In genomic region chr19:10798576-10798975, GRCm38 (mm10) we compare ENCODE assay signal across 25 mouse cellular contexts. TPM values are rescaled to one million over a fixed set of nuclear protein-coding genes. Genes with fewer than 3 reads are reported as not detected.
DNase-seq lines count a peak whose midpoint lies in the region; ATAC-seq lines count a peak whose summit lies in the region.
"Had no signal": no experiment of that assay in that cellular context is flagged by ENCODE, and none has a peak within 500 bp of the region (broad histone marks: within the 10 kb centered on the region; RNA-seq: fewer than 3 reads in every experiment).

No protein-coding gene starts in this region.

- WGBS in midbrain, embryonic 11.5 days = 72% methylated on average over 10 of the region's 10 CpGs
- 72% methylated on average over 10 of the region's 10 CpGs for WGBS in midbrain, embryonic 13.5 days

- no peaks in the 10 kb centered on the region for H3K4me1 ChIP-seq in midbrain, embryonic 11.5 days (ENCODE audit: control insufficient read depth, insufficient read depth, low read length)
- H3K4me1 ChIP-seq in midbrain, embryonic 13.5 days (replicated peaks) = 0 out of 2 replicates have a peak, but pooled peaks cover 2% of the 10 kb centered on the region
- H3K4me1 ChIP-seq: embryonic facial prominence, embryonic 15.5 days; forebrain, embryonic 10.5 days; heart, embryonic 15.5 days; hindbrain, embryonic 13.5 days had no signal

- peak; percentile 32 for DNase-seq in cerebellum, adult 9-11 months
- peak; percentile 47 for DNase-seq in midbrain, embryonic 11.5 days (ENCODE audit: low spot score, missing footprints)
- peak; percentile 26 for DNase-seq in ES-CJ7 (ENCODE audit: low read depth, low spot score)
- DNase-seq in ZHBTc4 (ENCODE audit: low read depth, low spot score) = peak; percentile 72
- no peak for DNase-seq in embryo, embryonic 10 days (ENCODE audit: low spot score)
- DNase-seq: adrenal gland, postnatal 10 days; cerebellum, postnatal 36 days; gastrocnemius, adult 2 months; gastrocnemius, postnatal 36 days; heart, adult 11 months; heart, postnatal 14 days; kidney, adult 11 months had no signal

- no peaks in the 10 kb centered on the region for H3K27me3 ChIP-seq in midbrain, embryonic 11.5 days (ENCODE audit: control insufficient read depth, insufficient read depth, low read length)
- H3K27me3 ChIP-seq in midbrain, embryonic 13.5 days = no peaks in the 10 kb centered on the region
- H3K27me3 ChIP-seq: CH12.LX; embryonic facial prominence, embryonic 15.5 days; heart, embryonic 15.5 days had no signal

- H3K4me2 ChIP-seq in midbrain, embryonic 11.5 days = no peak overlapping the region
- no peak overlapping the region for H3K4me2 ChIP-seq in midbrain, embryonic 13.5 days (replicated peaks)
- H3K4me2 ChIP-seq: embryonic facial prominence, embryonic 15.5 days; heart, embryonic 15.5 days; hindbrain, embryonic 13.5 days had no signal

- ATAC-seq in cerebellum, adult (ENCODE audit: insufficient number of reproducible peaks, low FRiP score, low TSS enrichment) = no peak
- no peak for ATAC-seq in midbrain, embryonic 11.5 days (ENCODE audit: low FRiP score)
- no peak for ATAC-seq in midbrain, embryonic 13.5 days
- ATAC-seq: forebrain, embryonic 14.5 days; hindbrain, postnatal 0 days had no signal

- no peak overlapping the region for H3K4me3 ChIP-seq in midbrain, embryonic 11.5 days (ENCODE audit: low read depth, low read length)
- H3K4me3 ChIP-seq in midbrain, embryonic 13.5 days (replicated peaks) = no peak overlapping the region
- H3K4me3 ChIP-seq: embryonic facial prominence, embryonic 15.5 days; erythroblast, embryonic 14.5 days; forebrain, embryonic 10.5 days; gastrocnemius, adult 2 months; heart, embryonic 15.5 days; hindbrain, embryonic 13.5 days had no signal

- no peak overlapping the region for H3K9ac ChIP-seq in midbrain, embryonic 11.5 days (ENCODE audit: low read length)
- no peak overlapping the region for H3K9ac ChIP-seq in midbrain, embryonic 13.5 days (replicated peaks)
- H3K9ac ChIP-seq: embryonic facial prominence, embryonic 15.5 days; heart, embryonic 15.5 days; hindbrain, embryonic 13.5 days had no signal

- H3K27ac ChIP-seq in midbrain, embryonic 11.5 days (ENCODE audit: low read depth, low read length) = no peak overlapping the region
- H3K27ac ChIP-seq in midbrain, embryonic 13.5 days = no peak overlapping the region
- H3K27ac ChIP-seq: embryonic facial prominence, embryonic 15.5 days; forebrain, embryonic 10.5 days; gastrocnemius, adult 2 months; heart, embryonic 15.5 days; hindbrain, embryonic 13.5 days; hindbrain, postnatal 0 days had no signal

- no peaks in the 10 kb centered on the region for H3K9me3 ChIP-seq in midbrain, embryonic 11.5 days (ENCODE audit: control insufficient read depth, low read length)
- H3K9me3 ChIP-seq in midbrain, embryonic 13.5 days = no peaks in the 10 kb centered on the region
- H3K9me3 ChIP-seq: embryonic facial prominence, embryonic 15.5 days; forebrain, embryonic 10.5 days; heart, embryonic 15.5 days; hindbrain, embryonic 13.5 days had no signal

- H3K36me3 ChIP-seq in midbrain, embryonic 11.5 days (ENCODE audit: control insufficient read depth, insufficient read depth, low read length) = no peaks in the 10 kb centered on the region
- no peaks in the 10 kb centered on the region for H3K36me3 ChIP-seq in midbrain, embryonic 13.5 days
- H3K36me3 ChIP-seq: embryonic facial prominence, embryonic 15.5 days; forebrain, embryonic 10.5 days; heart, embryonic 15.5 days; hindbrain, embryonic 13.5 days had no signal

RNA-seq across cellular contexts. Expression of gene Cd6, which starts 31.3 kb away (rescaled TPM):
- not detected in 2 replicates for polyA plus RNA-seq in midbrain, embryonic 11.5 days (2014; fragmentation: Nextera tagmentation; extraction: Ambion mirVana)
- not detected in 2 replicates for polyA plus RNA-seq in midbrain, embryonic 13.5 days (2015; fragmentation: Nextera tagmentation; extraction: Ambion mirVana)
- polyA plus RNA-seq: brain, embryonic 14.5 days; embryonic facial prominence, embryonic 11.5 days; embryonic facial prominence, embryonic 15.5 days; erythroblast, embryonic 14.5 days; forebrain, embryonic 10.5 days; forebrain, embryonic 14.5 days; heart, embryonic 15.5 days; hindbrain, embryonic 13.5 days; hindbrain, postnatal 0 days had no signal

RNA-seq across cellular contexts. Expression of gene Slc15a3, which starts 41.0 kb away (rescaled TPM):
- polyA plus RNA-seq in midbrain, embryonic 11.5 days (2014; fragmentation: Nextera tagmentation; extraction: Ambion mirVana) = 0.18 and 0.25 TPM in 2 replicates
- polyA plus RNA-seq in midbrain, embryonic 13.5 days (2015; fragmentation: Nextera tagmentation; extraction: Ambion mirVana) = 0.28 and 0.59 TPM in 2 replicates

RNA-seq across cellular contexts. Expression of gene Cd5, which starts 59.8 kb away (rescaled TPM):
- 0.08 and 0.22 TPM in 2 replicates for polyA plus RNA-seq in midbrain, embryonic 11.5 days (2014; fragmentation: Nextera tagmentation; extraction: Ambion mirVana)
- polyA plus RNA-seq in midbrain, embryonic 13.5 days (2015; fragmentation: Nextera tagmentation; extraction: Ambion mirVana) = 0.24 TPM in 2 replicates
- polyA plus RNA-seq: erythroblast, embryonic 14.5 days; forebrain, embryonic 10.5 days; intestine, embryonic 14.5 days had no signal
